Mouse (Mus musculus) hindbrain, embryonic 13.5 days (tissue): ENCODE data around the gene Mnd1. TPM values are rescaled to one million over a fixed set of nuclear protein-coding genes. Genes with fewer than 3 reads are reported as not detected.

ENCODE experiments used
- ATAC-seq: fragments of 200-750 bp; cut with Nextera tagmentation; 2 replicates; pipeline ENCODE4 v1.8.0; 2017; ENCODE audit warnings: moderate TSS enrichment; ENCODE audit not compliant: low FRiP score
- H3K27ac ChIP-seq: fragments of 300-500 bp; sonication (generic); 2 replicates; pipeline ENCODE4 v1.5.1; 2015; ENCODE audit warnings: inconsistent platforms, mild to moderate bottlenecking, moderate library complexity
- H3K27me3 ChIP-seq: fragments of 300-500 bp; sonication (generic); 2 replicates; pipeline ENCODE4 v1.6.1; 2015; ENCODE audit warnings: mild to moderate bottlenecking, inconsistent platforms
- H3K36me3 ChIP-seq: fragments of 300-500 bp; sonication (generic); 2 replicates; pipeline ENCODE4 v1.6.1; 2015; ENCODE audit warnings: mild to moderate bottlenecking, inconsistent platforms
- H3K4me1 ChIP-seq: fragments of 300-500 bp; sonication (generic); replicated peaks from 2 replicates; pipeline ENCODE4 v1.6.1; 2015; ENCODE audit warnings: inconsistent platforms
- H3K4me2 ChIP-seq: fragments of 300-500 bp; sonication (generic); 2 replicates; pipeline ENCODE4 v1.6.1; 2015; ENCODE audit warnings: inconsistent platforms, mild to moderate bottlenecking, moderate library complexity
- H3K4me3 ChIP-seq: fragments of 300-500 bp; sonication (generic); 2 replicates; pipeline ENCODE4 v1.5.1; 2015; ENCODE audit warnings: mild to moderate bottlenecking, inconsistent platforms
- H3K9ac ChIP-seq: fragments of 300-500 bp; sonication (generic); 2 replicates; pipeline ENCODE4 v1.6.1; 2015; ENCODE audit warnings: mild to moderate bottlenecking, inconsistent platforms
- H3K9me3 ChIP-seq: fragments of 300-500 bp; sonication (generic); 2 replicates; pipeline ENCODE4 v1.6.1; 2016; ENCODE audit warnings: inconsistent platforms
- WGBS: fragments of 180-500 bp; shearing (Covaris S2); methylation state at CpG from one replicate; pipeline ENCODE4 v1.1.7; 2015; 5-methylcytosine and 5-hydroxymethylcytosine counted together
- polyA plus RNA-seq: library from polyadenylated mRNA; unstranded; fragments of >200 nt; fragmentation: Nextera tagmentation; extraction: Ambion mirVana; gene quantifications from 2 replicates; pipeline ENCODE4 v1.2.1, GENCODE M21; 2015

Gene Mnd1
- polyA plus RNA-seq, 1 experiment from 2014 or later, result 2.8 TPM

- Histone ChIP-seq H3K27me3 (no peaks in the 10 kb centered on the region), H3K9me3 (no peaks in the 10 kb centered on the region), H3K4me2 (no peak overlapping the region), H3K4me3 (no peak overlapping the region), H3K36me3 (peaks cover 26% of the 10 kb centered on the region), H3K4me1 (peaks cover 22% of the 10 kb centered on the region), H3K9ac (no peak overlapping the region), H3K27ac (no peak overlapping the region)
- no peak for ATAC-seq
- 91% methylated on average over 2 of the region's 2 CpGs for WGBS
These were observed 22.2 kb upstream of the Mnd1 start for GRCm38 (mm10) chr3:84177834-84178233.

- peak; percentile 68 for ATAC-seq
- Histone ChIP-seq H3K4me2 (no peak overlapping the region), H3K4me3 (no peak overlapping the region), H3K4me1 (peaks cover 13% of the 10 kb centered on the region), H3K27ac (no peak overlapping the region), H3K9me3 (no peaks in the 10 kb centered on the region), H3K27me3 (no peaks in the 10 kb centered on the region), H3K36me3 (peaks cover 47% of the 10 kb centered on the region), H3K9ac (no peak overlapping the region)
- 45% methylated on average over 7 of the region's 7 CpGs for WGBS
These were observed 20.0 kb upstream of the Mnd1 start for GRCm38 (mm10) chr3:84175337-84176315.

GRCm38 (mm10) chr3:84173581-84174154 is 18.1 kb upstream of the Mnd1 start, which contains the start of gene Gm6525:
TSS of gene Gm6525 (plus strand) at chr3:84174104.
- H3K4me3 ChIP-seq, result no peak within 1 kb of the TSS
- H3K27me3 ChIP-seq, result no peaks in the 10 kb centered on the region
- no peak for ATAC-seq
- no peaks in the 10 kb centered on the region for H3K9me3 ChIP-seq
- no peak within 1 kb of the TSS for H3K4me2 ChIP-seq
- WGBS, result 86% methylated on average over 11 of the region's 11 CpGs
- 0 out of 2 replicates have a peak, but pooled peaks cover 5% of the 10 kb centered on the region for H3K4me1 ChIP-seq
- H3K9ac ChIP-seq, result no peak within 1 kb of the TSS
- peaks cover 62% of the 10 kb centered on the region for H3K36me3 ChIP-seq
- H3K27ac ChIP-seq, result no peak within 1 kb of the TSS

DNA sequence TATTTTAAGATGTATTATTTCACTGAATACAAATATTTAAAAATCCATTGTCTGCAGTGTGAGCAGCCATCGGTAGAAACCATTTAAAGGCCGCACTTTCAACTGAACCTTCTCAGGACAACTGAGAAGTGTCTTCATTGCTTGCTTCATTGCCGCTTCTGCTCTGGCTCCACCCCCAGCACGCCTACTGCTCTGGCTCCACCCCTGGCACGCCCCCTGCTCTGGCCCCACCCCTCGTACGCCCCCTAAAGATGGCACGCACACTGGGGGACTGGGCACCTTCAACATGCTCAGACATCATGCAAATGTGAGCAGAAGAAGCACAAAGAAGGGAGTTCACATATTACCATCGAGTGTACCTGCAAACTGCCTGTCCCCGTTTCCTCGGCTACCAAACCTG is 16.8 kb upstream of the Mnd1 start:
- H3K4me1 ChIP-seq, result 0 out of 2 replicates have a peak, but pooled peaks cover 5% of the 10 kb centered on the region
- no peaks in the 10 kb centered on the region for H3K27me3 ChIP-seq
- H3K4me2 ChIP-seq, result no peak overlapping the region
- peaks cover 61% of the 10 kb centered on the region for H3K36me3 ChIP-seq
- no peaks in the 10 kb centered on the region for H3K9me3 ChIP-seq
- H3K4me3 ChIP-seq, result no peak overlapping the region
- 0 out of 2 replicates have a peak, but pooled peaks have one; percentile 41 for ATAC-seq
- 57% methylated on average over 11 of the region's 11 CpGs for WGBS
- no peak overlapping the region for H3K27ac ChIP-seq
- no peak overlapping the region for H3K9ac ChIP-seq

- Histone ChIP-seq H3K27me3 (no peaks in the 10 kb centered on the region), H3K36me3 (peaks cover 76% of the 10 kb centered on the region), H3K4me3 (no peak overlapping the region), H3K4me1 (0 out of 2 replicates have a peak, but pooled peaks cover 5% of the 10 kb centered on the region), H3K4me2 (no peak overlapping the region), H3K9ac (no peak overlapping the region), H3K9me3 (no peaks in the 10 kb centered on the region), H3K27ac (no peak overlapping the region)
- ATAC-seq, result no peak
- 77% methylated on average over 8 of the region's 8 CpGs for WGBS
These were observed 13.9 kb upstream of the Mnd1 start for GRCm38 (mm10) chr3:84169393-84170005.

DNA sequence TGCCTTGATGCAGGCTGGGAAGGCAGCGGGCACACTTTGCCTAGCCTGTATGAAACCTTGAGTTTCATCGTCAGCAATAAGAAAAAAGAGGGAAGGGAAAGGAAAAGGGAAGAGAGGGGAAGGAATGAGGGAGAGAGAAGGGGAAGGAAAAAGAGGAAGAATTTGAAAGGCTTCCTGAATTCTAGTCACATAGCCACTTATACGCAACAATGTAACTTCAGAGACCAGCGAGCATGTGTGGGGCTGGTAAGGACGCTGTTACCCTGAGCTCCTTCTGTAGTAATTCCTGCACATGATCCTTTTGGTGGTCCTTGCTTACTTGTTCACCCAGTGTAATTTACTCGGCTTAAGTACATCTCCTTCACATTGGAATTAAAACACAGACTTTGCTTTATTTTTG is 13.4 kb upstream of the Mnd1 start:
- peaks cover 80% of the 10 kb centered on the region for H3K36me3 ChIP-seq

GRCm38 (mm10) chr3:84166073-84166472 is 10.5 kb upstream of the Mnd1 start:
- no peak overlapping the region for H3K27ac ChIP-seq
- WGBS, result 94% methylated on average over 5 of the region's 5 CpGs
- no peaks in the 10 kb centered on the region for H3K9me3 ChIP-seq
- H3K4me1 ChIP-seq, result no peaks in the 10 kb centered on the region
- H3K27me3 ChIP-seq, result no peaks in the 10 kb centered on the region
- H3K4me3 ChIP-seq, result no peak overlapping the region
- H3K4me2 ChIP-seq, result no peak overlapping the region
- no peak for ATAC-seq
- H3K9ac ChIP-seq, result no peak overlapping the region
- H3K36me3 ChIP-seq, result peaks cover 69% of the 10 kb centered on the region

More for the DNA sequence above, 13.4 kb upstream of the Mnd1 start:
- Histone ChIP-seq H3K4me3 (no peak overlapping the region), H3K27ac (no peak overlapping the region), H3K4me1 (0 out of 2 replicates have a peak, but pooled peaks cover 5% of the 10 kb centered on the region), H3K4me2 (no peak overlapping the region), H3K9me3 (no peaks in the 10 kb centered on the region), H3K27me3 (no peaks in the 10 kb centered on the region), H3K9ac (no peak overlapping the region)
- ATAC-seq, result no peak
- WGBS, result 89% methylated on average over 6 of the region's 6 CpGs

DNA sequence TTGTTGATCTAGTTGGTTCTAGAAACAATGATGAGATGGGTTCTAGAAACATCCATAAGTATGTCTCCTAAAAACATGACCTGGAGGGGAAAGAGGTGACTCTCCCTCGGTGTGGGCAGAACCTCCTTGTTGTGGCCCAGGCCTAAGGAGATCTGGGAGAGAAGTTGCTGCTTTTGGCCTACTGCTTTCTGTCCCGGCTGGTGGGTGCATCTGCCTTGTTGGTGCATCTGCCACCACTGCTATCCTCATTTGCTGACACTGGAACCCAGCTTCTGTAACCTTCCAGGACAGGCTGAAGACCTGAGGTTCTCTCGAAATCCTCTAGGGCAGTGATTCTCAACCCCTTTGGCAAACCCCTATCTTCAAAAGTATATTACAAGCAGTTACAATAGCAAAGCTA is 9.8 kb upstream of the Mnd1 start:
- Histone ChIP-seq H3K4me1 (no peaks in the 10 kb centered on the region), H3K4me2 (no peak overlapping the region), H3K27me3 (no peaks in the 10 kb centered on the region), H3K4me3 (no peak overlapping the region), H3K9ac (no peak overlapping the region), H3K36me3 (peaks cover 67% of the 10 kb centered on the region), H3K9me3 (no peaks in the 10 kb centered on the region), H3K27ac (no peak overlapping the region)
- ATAC-seq, result no peak
- WGBS, result 98% methylated on average over 3 of the region's 3 CpGs

- no peak for ATAC-seq
- Histone ChIP-seq H3K9me3 (no peaks in the 10 kb centered on the region), H3K4me2 (no peak overlapping the region), H3K9ac (no peak overlapping the region), H3K4me3 (no peak overlapping the region), H3K27ac (no peak overlapping the region), H3K27me3 (no peaks in the 10 kb centered on the region), H3K4me1 (peaks cover 13% of the 10 kb centered on the region), H3K36me3 (peaks cover 29% of the 10 kb centered on the region)
- 85% methylated on average over 4 of the region's 4 CpGs for WGBS
These were observed 2.2 kb upstream of the Mnd1 start for GRCm38 (mm10) chr3:84157559-84158350.

- Histone ChIP-seq H3K4me3 (no peak overlapping the region), H3K4me2 (no peak overlapping the region), H3K9me3 (no peaks in the 10 kb centered on the region), H3K9ac (no peak overlapping the region), H3K27me3 (no peaks in the 10 kb centered on the region), H3K27ac (no peak overlapping the region), H3K4me1 (peaks cover 13% of the 10 kb centered on the region), H3K36me3 (peaks cover 24% of the 10 kb centered on the region)
- ATAC-seq, result no peak
- WGBS, result 47% methylated on average over 4 of the region's 4 CpGs
These were observed 1.4 kb upstream of the Mnd1 start for GRCm38 (mm10) chr3:84157011-84157410.

DNA sequence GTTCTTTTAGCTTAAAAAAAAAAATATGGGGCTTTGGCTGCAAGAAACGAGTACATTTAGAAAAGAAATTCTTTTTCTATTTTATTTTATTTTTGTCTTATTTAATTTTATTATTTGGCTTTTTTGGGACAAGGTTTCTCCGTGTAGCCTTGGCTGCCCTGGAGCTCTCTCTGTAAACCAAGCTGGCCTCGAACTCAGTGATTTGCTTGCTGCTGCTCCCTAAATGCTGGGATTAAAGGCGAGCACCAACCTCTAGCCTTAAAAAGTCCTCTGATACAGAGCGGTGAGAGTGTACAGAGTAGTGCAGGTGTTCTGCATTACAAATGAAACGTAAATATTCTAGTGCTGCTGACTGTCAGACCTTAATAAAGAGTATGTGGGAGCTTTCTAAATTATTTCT is 519 bp upstream of the Mnd1 start:
- Histone ChIP-seq H3K27me3 (no peaks in the 10 kb centered on the region), H3K4me2 (peak overlapping the region; percentile 94), H3K4me1 (peaks cover 13% of the 10 kb centered on the region), H3K4me3 (peak overlapping the region; percentile 53), H3K9me3 (no peaks in the 10 kb centered on the region), H3K9ac (no peak overlapping the region), H3K36me3 (peaks cover 20% of the 10 kb centered on the region), H3K27ac (no peak overlapping the region)
- ATAC-seq, result no peak
- WGBS, result 58% methylated on average over 6 of the region's 6 CpGs
